Mouse (Mus musculus) CH12.LX (cell line): Measurements from ENCODE around the gene Rbm47.
"Not testable (repeated sequence)": the region's sequence is repeated elsewhere in the genome, so short reads cannot be mapped to it uniquely, and the experiment has no call there.

ENCODE experiments used
- CTCF ChIP-seq, 2 experiments: IDR thresholded peaks in 1 of 2; conservative IDR thresholded peaks in 1 of 2; 2 replicates each; pipeline ENCODE4 v1.5.1; 2011 to 2012; ENCODE audit warnings: low read depth in 2 of 2, low read length in 2 of 2, improper control_type of control experiment in 1 of 2, inconsistent platforms in 1 of 2, mild to moderate bottlenecking in 1 of 2, moderate library complexity in 1 of 2
- MXI1 ChIP-seq: IDR thresholded peaks from 2 replicates; pipeline ENCODE4 v1.6.1; 2011; ENCODE audit warnings: mild to moderate bottlenecking, low read depth, low read length, improper control_type of control experiment
- USF1 ChIP-seq: IDR thresholded peaks from 2 replicates; pipeline ENCODE4 v1.6.1; 2014; ENCODE audit warnings: low read depth, mild to moderate bottlenecking, inconsistent platforms, low read length, improper control_type of control experiment

DNA sequence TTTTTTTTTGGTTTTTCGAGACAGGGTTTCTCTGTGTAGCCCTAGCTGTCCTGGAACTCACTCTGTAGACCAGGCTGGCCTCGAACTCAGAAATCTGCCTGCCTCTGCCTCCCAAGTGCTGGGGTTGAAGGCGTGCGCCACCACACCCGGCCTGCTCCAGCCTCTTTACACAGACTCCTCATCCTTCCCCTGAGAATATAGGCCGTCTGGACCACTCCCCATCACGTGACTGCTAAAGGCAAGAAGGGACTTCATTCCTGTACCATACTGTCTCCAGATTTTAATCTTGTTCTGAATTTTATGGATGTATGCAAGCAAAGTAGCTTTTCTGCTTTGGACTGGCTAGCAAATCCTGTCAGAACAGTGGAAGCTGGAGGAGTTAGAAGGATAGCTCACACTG lies 15.7 kb upstream of the Rbm47 start:
- TF ChIP-seq USF1; CTCF (conservative IDR thresholded peaks at IDR 0.05 in 1 of 2, IDR thresholded peaks at IDR 0.05 in 1 of 2; ENCODE audit: low read depth in 2 of 2, low read length in 2 of 2); MXI1: not testable (repeated sequence)
